Mouse (Mus musculus): Measurements from ENCODE around the gene Fndc3a. TPM values are rescaled to one million over a fixed set of nuclear protein-coding genes. Genes with fewer than 3 reads are reported as not detected.
A peak's percentile ranks its signal among the peaks of the same experiment; 100 is the strongest.

The Fndc3a gene
- polyA plus RNA-seq, 1 experiment from 2014 or later, result 44.5 TPM

DNA sequence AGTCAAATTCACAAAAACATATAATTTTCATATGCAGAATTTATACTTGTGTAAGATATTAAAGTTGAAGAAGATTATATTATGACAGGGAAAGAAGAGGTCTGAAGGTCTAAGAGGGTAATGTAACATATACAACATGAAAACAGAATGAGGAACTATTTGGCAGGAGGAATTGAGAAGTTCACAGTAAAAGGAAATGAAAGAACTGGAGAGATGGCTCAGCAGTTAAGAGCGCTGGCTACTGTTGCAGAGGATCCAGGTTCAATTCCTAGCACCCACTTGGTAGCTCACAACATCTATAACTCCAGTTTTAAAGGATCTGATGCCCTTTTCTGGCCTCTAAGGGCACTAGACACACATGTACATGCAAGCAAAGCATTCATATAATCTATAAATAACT, 65.2 kb downstream of the Fndc3a start:
- H3K9me3 ChIP-seq, result no peaks in the 10 kb centered on the region
- no peaks in the 10 kb centered on the region for H3K36me3 ChIP-seq
- no peaks in the 10 kb centered on the region for H3K4me1 ChIP-seq (replicated peaks)
- H3K27me3 ChIP-seq (replicated peaks), result no peaks in the 10 kb centered on the region
- H3K27ac ChIP-seq, result no peak overlapping the region
- 89% methylated on average over 1 of the region's 1 CpGs for WGBS
- H3K4me3 ChIP-seq (replicated peaks), result no peak overlapping the region
- H3K4me2 ChIP-seq (replicated peaks), result no peak overlapping the region
- H3K9ac ChIP-seq, result no peak overlapping the region
- ATAC-seq, result no peak

- no peaks in the 10 kb centered on the region for H3K4me1 ChIP-seq (replicated peaks)
- H3K27ac ChIP-seq, result no peak overlapping the region
- no peaks in the 10 kb centered on the region for H3K27me3 ChIP-seq (replicated peaks)
- 92% methylated on average over 6 of the region's 6 CpGs for WGBS
- H3K4me3 ChIP-seq (replicated peaks), result no peak overlapping the region
- H3K9ac ChIP-seq, result no peak overlapping the region
- H3K36me3 ChIP-seq, result no peaks in the 10 kb centered on the region
- no peaks in the 10 kb centered on the region for H3K9me3 ChIP-seq
- no peak overlapping the region for H3K4me2 ChIP-seq (replicated peaks)
- ATAC-seq, result no peak
These were observed 71.3 kb downstream of the Fndc3a start for GRCm38 (mm10) chr14:72638507-72638906.

- H3K4me3 ChIP-seq (replicated peaks), result no peak overlapping the region
- no peak overlapping the region for H3K4me2 ChIP-seq (replicated peaks)
- ATAC-seq, result no peak
- H3K4me1 ChIP-seq (replicated peaks), result no peaks in the 10 kb centered on the region
- H3K9ac ChIP-seq, result no peak overlapping the region
- no peaks in the 10 kb centered on the region for H3K36me3 ChIP-seq
- H3K27ac ChIP-seq, result no peak overlapping the region
- 76% methylated on average over 2 of the region's 2 CpGs for WGBS
- no peaks in the 10 kb centered on the region for H3K27me3 ChIP-seq (replicated peaks)
- H3K9me3 ChIP-seq, result no peaks in the 10 kb centered on the region
These were observed 76.2 kb downstream of the Fndc3a start for GRCm38 (mm10) chr14:72633571-72633970.

GRCm38 (mm10) chr14:72625411-72625810, 84.4 kb downstream of the Fndc3a start:
- no peak overlapping the region for H3K4me3 ChIP-seq (replicated peaks)
- H3K36me3 ChIP-seq, result no peaks in the 10 kb centered on the region; the same call in 1 of the 2 replicates
- H3K9me3 ChIP-seq, result no peaks in the 10 kb centered on the region
- no peaks in the 10 kb centered on the region for H3K4me1 ChIP-seq (replicated peaks)
- no peaks in the 10 kb centered on the region for H3K27me3 ChIP-seq (replicated peaks)
- no peak overlapping the region for H3K4me2 ChIP-seq (replicated peaks)
- H3K27ac ChIP-seq, result no peak overlapping the region
- ATAC-seq, result no peak
- H3K9ac ChIP-seq, result no peak overlapping the region

DNA sequence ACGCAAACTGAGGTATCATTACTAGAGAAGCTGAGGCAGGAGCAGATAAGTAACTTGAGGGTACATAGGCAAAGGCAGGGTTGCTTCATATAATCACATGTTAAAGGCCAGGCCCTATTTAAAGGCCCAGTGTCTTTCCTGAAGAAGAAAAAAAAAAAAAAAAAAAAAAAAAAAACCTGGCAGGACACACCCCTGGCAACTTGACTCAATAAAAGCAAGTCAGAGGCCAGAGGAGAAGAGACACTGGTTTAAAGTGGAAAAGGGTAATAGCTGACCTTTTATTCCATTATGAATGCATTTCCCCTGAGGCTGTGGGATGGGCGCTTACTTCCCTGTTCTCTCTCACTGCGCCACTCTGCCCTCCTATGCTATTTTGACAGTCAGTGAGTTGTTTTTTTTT, 105.7 kb downstream of the Fndc3a start:
- 85% methylated on average over 3 of the region's 3 CpGs for WGBS
- ATAC-seq, result peak; percentile 44; the same call in 1 of the 2 replicates
- H3K9ac ChIP-seq, result no peak overlapping the region
- H3K27me3 ChIP-seq (replicated peaks), result no peaks in the 10 kb centered on the region
- no peak overlapping the region for H3K4me3 ChIP-seq (replicated peaks)
- H3K4me2 ChIP-seq (replicated peaks), result no peak overlapping the region
- H3K27ac ChIP-seq, result no peak overlapping the region
- peaks cover 8% of the 10 kb centered on the region; the same call in 1 of the 2 replicates for H3K4me1 ChIP-seq (replicated peaks)
- no peaks in the 10 kb centered on the region for H3K9me3 ChIP-seq
- no peaks in the 10 kb centered on the region for H3K36me3 ChIP-seq

GRCm38 (mm10) chr14:72603194-72603521, 106.6 kb downstream of the Fndc3a start:
- H3K4me3 ChIP-seq (replicated peaks), result peak overlapping the region; percentile 43
- peak; percentile 34 for ATAC-seq
- peaks cover 8% of the 10 kb centered on the region; the same call in 1 of the 2 replicates for H3K4me1 ChIP-seq (replicated peaks)
- H3K9me3 ChIP-seq, result no peaks in the 10 kb centered on the region
- H3K36me3 ChIP-seq, result no peaks in the 10 kb centered on the region
- H3K27ac ChIP-seq, result peak overlapping the region; percentile 76
- WGBS, result under 1% methylated on average over 8 of the region's 8 CpGs
- H3K27me3 ChIP-seq (replicated peaks), result no peaks in the 10 kb centered on the region
- peak overlapping the region; percentile 45 for H3K9ac ChIP-seq
- peak overlapping the region; percentile 52 for H3K4me2 ChIP-seq (replicated peaks)

DNA sequence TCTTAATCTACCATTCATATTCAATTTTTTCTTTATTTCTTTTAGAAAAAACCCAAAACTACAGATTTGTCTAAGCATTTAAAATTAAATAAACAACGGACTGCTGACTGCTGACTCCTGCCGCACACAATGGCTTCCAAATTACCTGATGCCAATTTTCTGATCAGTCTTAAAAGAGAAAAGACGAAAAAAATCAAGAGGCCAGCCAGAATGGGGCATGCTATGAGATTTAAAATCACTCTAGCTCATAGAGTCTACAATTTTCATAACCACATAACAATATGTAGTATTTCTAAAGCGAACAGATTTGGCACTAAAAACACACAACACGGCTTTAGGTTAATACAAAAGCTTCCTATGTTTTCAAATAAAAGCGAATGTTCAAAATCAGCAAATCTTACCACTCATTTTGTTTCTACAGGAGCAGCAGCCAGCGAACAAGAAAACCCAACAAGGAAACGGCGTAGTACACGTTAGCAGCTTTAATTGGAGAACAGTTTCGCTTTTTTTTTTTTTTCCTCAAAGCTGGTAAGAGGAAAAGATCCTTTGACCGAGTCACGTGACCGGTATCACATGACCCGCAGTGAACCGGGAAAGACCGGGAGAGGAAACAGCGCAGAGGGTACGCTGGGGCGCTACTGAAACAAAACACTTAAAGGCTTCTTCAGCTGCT, 107.1 kb downstream of the Fndc3a start:
- Histone ChIP-seq H3K27me3 (replicated peaks) (no peaks in the 10 kb centered on the region), H3K4me1 (replicated peaks) (peaks cover 8% of the 10 kb centered on the region; the same call in 1 of the 2 replicates), H3K4me3 (replicated peaks) (peak overlapping the region; percentile 43), H3K4me2 (replicated peaks) (peak overlapping the region; percentile 53), H3K27ac (peak overlapping the region; percentile 76), H3K9ac (peak overlapping the region; percentile 45), H3K36me3 (0 out of 2 replicates have a peak, but pooled peaks cover 3% of the 10 kb centered on the region), H3K9me3 (no peaks in the 10 kb centered on the region)
- WGBS, result 1% methylated on average over 20 of the region's 20 CpGs
- ATAC-seq, result peak; percentile 95

- peaks cover 8% of the 10 kb centered on the region; the same call in 1 of the 2 replicates for H3K4me1 ChIP-seq (replicated peaks)
- 44% methylated on average over 5 of the region's 5 CpGs for WGBS
- peak overlapping the region; percentile 53 for H3K4me2 ChIP-seq (replicated peaks)
- H3K27ac ChIP-seq, result no peak overlapping the region
- H3K9ac ChIP-seq, result 0 out of 2 replicates have a peak overlapping the region, but pooled peaks have one; percentile 11
- H3K27me3 ChIP-seq (replicated peaks), result no peaks in the 10 kb centered on the region
- H3K36me3 ChIP-seq, result 0 out of 2 replicates have a peak, but pooled peaks cover 3% of the 10 kb centered on the region
- no peaks in the 10 kb centered on the region for H3K9me3 ChIP-seq
- ATAC-seq, result no peak
- peak overlapping the region; percentile 43 for H3K4me3 ChIP-seq (replicated peaks)
These were observed 108.2 kb downstream of the Fndc3a start for GRCm38 (mm10) chr14:72601381-72602305.

DNA sequence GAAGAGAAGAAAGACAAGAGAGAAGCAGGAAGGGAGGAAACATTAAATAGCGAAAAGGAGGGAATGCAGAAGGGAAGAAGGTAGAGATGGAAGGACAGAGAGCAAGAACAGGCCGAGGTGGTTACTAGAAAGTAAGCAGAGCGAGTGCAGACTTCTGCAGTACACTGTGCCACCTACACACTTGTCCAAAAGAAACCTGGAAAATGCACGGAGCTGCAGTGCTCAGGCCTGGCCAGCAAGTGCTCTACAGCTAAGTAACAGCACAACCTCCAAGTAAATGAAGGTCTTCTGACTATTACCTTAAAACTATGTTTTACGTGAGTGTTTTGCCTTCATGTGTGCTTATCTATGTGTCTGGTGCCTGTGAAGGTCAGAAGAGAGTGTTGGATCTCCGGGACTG, 109.4 kb downstream of the Fndc3a start:
- peaks cover 8% of the 10 kb centered on the region; the same call in 1 of the 2 replicates for H3K4me1 ChIP-seq (replicated peaks)
- H3K27ac ChIP-seq, result no peak overlapping the region
- 80% methylated on average over 6 of the region's 6 CpGs for WGBS
- H3K4me3 ChIP-seq (replicated peaks), result no peak overlapping the region
- ATAC-seq, result no peak
- H3K9ac ChIP-seq, result no peak overlapping the region
- H3K4me2 ChIP-seq (replicated peaks), result no peak overlapping the region
- no peaks in the 10 kb centered on the region for H3K9me3 ChIP-seq
- H3K36me3 ChIP-seq, result 0 out of 2 replicates have a peak, but pooled peaks cover 3% of the 10 kb centered on the region
- no peaks in the 10 kb centered on the region for H3K27me3 ChIP-seq (replicated peaks)

DNA sequence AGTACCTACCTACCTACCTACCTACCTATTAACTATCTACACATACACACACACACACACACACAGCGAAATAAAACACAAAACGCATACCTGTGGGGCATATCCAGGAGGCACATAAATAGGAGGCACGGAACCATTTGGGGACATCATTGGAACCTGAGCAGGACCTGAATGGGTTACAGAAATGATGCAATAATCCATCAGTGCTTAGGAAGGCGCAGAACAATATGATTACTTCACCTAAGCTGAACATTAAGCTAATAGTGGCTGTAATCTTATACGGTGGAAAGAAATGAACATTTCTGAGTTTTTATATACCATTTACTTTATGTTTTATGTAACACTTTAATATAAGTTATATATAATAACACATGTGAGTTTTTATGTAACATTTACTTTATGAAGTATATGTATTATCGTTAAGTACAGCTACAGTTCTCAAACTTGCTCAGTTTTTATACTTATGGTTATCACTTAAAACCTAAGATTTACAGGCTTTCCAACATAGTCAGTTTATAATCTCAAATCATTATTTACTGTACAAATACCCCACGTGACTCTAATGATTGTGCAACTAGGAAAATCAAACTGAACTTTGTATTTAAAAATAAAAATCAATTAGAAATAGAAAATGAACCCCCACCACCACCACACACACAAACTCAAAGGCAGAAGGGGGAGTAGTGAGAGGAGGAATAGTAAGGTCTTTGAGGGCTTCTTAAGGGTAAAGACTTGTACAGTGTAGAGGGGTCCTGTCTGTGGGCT, 110.6 kb downstream of the Fndc3a start:
- no peak overlapping the region for H3K9ac ChIP-seq
- H3K36me3 ChIP-seq, result 0 out of 2 replicates have a peak, but pooled peaks cover 3% of the 10 kb centered on the region
- no peaks in the 10 kb centered on the region for H3K9me3 ChIP-seq
- ATAC-seq, result no peak
- no peak overlapping the region for H3K4me2 ChIP-seq (replicated peaks)
- WGBS, result 86% methylated on average over 7 of the region's 7 CpGs
- no peak overlapping the region for H3K4me3 ChIP-seq (replicated peaks)
- H3K27ac ChIP-seq, result no peak overlapping the region
- H3K4me1 ChIP-seq (replicated peaks), result peaks cover 8% of the 10 kb centered on the region; the same call in 1 of the 2 replicates
- H3K27me3 ChIP-seq (replicated peaks), result no peaks in the 10 kb centered on the region

GRCm38 (mm10) chr14:72594191-72594590, 115.6 kb downstream of the Fndc3a start:
- Histone ChIP-seq H3K9ac (no peak overlapping the region), H3K4me2 (replicated peaks) (no peak overlapping the region), H3K4me3 (replicated peaks) (no peak overlapping the region), H3K36me3 (0 out of 2 replicates have a peak, but pooled peaks cover 3% of the 10 kb centered on the region), H3K4me1 (replicated peaks) (no peaks in the 10 kb centered on the region), H3K27ac (no peak overlapping the region), H3K9me3 (no peaks in the 10 kb centered on the region), H3K27me3 (replicated peaks) (no peaks in the 10 kb centered on the region)
- ATAC-seq, result no peak
- 94% methylated on average over 7 of the region's 7 CpGs for WGBS

- 0 out of 2 replicates have a peak, but pooled peaks cover 5% of the 10 kb centered on the region for H3K36me3 ChIP-seq
- no peaks in the 10 kb centered on the region for H3K9me3 ChIP-seq
- no peak overlapping the region for H3K4me3 ChIP-seq (replicated peaks)
- H3K4me2 ChIP-seq (replicated peaks), result no peak overlapping the region
- 96% methylated on average over 4 of the region's 4 CpGs for WGBS
- H3K9ac ChIP-seq, result no peak overlapping the region
- no peak overlapping the region for H3K27ac ChIP-seq
- no peaks in the 10 kb centered on the region for H3K4me1 ChIP-seq (replicated peaks)
- no peak for ATAC-seq
- no peaks in the 10 kb centered on the region for H3K27me3 ChIP-seq (replicated peaks)
These were observed 120.4 kb downstream of the Fndc3a start for GRCm38 (mm10) chr14:72589415-72589814.

All from intestine, embryonic 15.5 days (tissue).